Mouse (Mus musculus) urinary bladder, postnatal 10 days (tissue): Measurements from ENCODE around the gene Lrrc8d.

Experiments used
- DNase-seq: peaks from one replicate; pipeline ENCODE4 v3.0.0; 2022; ENCODE audit warnings: low spot score

The Lrrc8d gene

DNA sequence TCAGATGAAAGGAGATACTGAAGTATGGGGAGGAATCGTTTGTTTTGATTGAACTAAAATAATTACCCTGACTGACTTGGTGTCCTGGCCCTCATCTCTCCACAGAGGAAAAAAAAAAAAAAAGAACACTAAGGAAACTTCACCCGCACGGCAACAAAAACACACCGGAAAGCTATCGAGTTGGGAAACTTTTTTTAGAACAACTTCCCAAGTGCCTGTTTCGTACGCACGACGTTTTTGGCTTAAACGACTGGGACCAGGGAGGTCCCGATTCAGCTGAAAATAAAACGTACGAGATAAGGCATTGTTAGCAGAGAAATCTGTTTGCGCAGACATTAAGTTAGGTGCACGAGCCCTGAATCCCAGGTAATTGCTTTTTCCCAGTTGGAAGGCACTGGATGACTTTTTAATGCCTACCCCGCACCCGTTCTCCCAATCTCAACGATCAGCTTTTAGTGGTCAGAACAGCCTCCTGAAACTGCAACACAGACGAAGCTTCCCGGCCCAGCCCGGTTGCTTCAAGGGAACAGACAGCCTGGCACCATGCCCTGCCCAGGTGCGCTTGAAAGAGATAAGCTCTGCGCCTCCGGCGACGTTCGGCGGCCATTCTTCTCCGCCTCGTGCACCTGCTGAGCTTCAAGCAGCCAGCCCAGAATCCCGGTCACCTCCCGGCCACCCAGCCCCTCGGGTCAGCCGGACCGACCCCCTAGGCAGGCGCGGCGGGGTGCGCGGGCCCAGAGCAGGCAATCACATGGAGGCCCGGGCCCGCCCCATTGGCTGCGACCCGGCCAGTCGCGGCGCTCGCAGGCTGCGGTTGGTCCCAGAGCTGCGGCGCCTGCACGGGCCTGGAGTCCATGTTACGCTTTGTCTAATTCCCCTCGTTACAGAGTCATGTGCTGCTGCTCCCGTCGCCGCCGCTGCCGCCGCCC lies at the start of gene Lrrc8d:
Gene Lrrc8d, plus strand, starts transcription at position 829 of the 929 bp plus-strand sequence.
- DNase-seq = peak; percentile 32

DNA sequence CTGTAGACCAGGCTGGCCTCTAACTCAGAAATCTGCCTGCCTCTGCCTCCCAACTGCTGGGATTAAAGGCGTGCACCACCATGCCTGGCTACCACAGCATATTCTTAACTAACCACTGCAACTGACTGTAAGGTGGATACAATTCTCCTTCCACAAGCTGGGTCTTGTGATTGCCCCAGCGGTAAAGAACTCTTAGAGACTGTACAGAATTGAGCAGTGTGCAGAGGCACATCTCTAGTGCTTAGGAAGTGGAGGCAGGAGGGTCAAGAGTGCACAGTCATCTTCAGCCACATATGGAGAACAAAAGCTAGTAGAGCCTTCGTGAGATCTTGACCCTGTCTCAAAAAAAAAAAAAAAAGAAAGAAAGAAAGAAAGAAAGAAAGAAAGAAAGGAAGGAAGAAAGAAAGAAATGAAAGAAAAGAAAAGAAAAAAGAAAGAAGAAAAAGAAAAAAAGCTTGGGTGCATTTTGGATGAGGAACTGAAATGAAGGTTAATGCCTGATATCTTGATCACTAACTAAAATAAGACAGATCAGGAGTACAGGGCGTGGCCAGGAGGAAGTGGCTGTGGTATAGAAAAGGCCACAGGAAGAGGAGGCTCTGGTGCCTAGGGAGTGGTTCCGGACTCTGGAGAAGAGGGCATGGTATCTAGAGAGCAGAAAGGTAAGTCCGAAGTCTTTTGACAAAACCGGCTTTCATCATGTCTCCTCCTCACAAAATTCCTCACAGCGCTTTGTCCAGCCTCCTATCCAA lies 48.9 kb upstream of the Lrrc8d start:
- no peak for DNase-seq

DNA sequence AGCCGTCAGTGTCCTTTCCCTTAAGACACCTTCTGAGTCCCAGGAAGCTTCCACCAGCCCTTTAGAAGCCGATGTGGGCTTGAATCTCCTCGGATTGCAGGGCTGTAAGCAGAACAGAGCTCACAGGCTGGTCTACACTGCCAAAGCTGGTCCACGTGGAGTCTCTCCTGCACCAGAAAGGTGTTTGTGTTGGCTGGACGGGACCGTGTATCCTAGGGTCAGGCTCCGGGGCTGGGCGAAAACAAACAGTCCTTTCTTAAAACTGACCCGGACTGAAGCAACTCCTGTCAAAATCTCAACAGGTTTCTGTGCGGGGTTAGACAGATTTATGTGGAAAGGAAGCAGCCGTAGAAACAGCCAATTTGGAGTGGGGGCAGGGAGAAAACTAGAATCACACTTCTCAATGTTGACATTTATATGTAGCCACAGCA lies 48.2 kb upstream of the Lrrc8d start:
- no peak for DNase-seq

DNA sequence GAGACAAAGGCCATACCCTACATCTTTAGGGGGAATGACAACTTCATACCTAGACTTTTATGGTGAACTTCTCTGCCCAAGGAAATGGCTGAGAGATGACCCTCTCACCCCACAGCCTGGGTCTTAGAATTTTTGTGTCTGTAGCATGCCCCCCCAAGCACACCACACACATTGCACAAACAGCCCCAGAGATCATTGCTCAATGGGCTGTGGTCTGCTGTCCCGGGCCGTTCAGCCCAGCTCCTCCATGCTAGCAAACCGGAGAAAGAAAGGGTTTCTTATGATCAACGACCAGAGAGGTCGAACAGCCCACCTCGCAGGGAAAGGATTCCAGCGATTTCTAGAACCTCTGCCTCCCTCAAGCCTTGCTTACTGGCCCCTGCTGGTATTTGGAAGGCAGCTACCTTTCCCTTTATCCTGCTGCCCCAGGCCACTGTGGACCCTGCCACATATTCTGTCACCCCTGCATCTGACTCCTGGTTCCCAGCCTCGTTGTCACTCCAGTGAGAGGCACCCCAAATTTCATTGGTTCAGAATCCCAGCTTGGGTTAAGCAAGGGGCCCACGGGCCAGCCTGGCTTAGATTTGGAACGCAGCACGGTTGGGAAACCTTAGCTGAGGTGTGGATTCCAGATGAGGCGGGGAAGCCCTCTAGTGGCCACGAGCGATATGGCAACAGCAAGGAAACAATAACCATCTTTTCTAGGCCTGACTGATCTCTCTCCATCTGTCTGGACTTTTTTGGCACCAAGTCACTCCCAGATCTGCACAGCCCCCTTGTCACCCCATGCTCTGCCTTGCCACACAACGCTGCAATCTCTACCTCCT lies 45.3 kb upstream of the Lrrc8d start:
- DNase-seq = peak; percentile 27

DNA sequence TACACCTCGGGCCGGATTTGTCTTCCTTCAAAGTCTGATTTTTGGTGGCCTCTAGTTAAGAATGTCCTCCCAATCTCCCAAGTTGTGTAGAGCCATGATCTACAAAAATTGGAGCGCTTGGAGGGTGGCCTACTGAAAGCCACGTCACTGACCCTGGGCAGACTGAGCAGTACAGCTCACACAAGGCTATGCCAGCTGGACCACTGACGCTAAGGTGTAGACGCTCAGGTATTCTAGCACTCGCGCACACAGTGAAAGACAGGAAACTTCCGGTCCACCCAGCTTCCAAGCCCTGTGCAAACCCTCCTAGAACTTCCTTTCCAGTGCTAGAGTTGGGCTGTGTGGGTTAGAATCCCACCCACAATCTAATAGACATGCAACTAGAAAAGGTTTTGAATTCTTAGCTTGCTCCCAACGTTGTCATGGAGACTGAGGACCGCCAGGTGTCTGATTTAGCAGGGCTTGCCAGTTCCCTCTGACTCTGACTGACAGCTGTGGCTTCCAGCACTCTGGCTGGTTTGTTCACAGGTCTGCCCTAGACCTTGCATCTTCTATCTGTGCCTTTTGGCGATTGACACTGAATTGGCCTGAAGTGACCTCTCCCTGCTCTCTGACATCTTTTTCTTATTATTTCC lies 44.6 kb upstream of the Lrrc8d start:
- no peak for DNase-seq

DNA sequence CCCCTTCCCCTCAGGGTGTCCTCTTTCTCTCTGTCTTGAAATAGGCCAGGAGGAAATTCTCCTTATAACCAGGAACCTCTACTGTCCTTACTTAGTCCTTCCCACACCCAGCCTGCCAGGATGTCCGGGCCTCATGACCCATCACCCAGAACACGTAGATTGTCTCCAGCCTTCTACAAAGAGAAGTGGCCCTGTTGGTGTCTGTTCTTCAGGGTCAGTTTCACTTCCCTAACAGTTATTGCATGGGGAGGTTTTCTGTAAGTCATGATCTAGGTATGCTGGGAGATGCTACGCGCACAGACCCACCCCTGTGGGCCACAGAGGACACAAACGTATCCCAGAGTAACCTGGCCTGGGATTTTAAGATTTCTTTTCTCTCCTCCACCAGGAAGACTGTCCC lies 37.9 kb upstream of the Lrrc8d start:
- no peak for DNase-seq

DNA sequence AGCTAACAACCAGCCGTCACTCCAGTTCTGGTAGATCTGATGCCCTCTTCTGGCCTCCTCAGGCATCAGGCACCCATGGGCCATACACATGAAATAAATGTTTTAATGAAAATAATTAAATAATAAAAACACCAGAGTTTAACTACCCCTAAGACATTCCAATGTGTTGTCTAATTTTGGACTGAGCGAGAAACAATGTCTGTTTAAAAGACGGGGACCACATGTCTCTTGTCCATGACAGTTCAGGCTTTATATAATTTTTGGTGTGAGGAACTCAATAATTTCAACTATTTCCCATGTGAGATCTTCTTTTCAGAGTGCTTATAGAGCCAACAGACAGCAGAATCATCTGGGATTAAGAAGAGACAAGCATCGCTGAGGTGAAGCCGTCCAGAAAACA lies 32.8 kb upstream of the Lrrc8d start:
- no peak for DNase-seq

DNA sequence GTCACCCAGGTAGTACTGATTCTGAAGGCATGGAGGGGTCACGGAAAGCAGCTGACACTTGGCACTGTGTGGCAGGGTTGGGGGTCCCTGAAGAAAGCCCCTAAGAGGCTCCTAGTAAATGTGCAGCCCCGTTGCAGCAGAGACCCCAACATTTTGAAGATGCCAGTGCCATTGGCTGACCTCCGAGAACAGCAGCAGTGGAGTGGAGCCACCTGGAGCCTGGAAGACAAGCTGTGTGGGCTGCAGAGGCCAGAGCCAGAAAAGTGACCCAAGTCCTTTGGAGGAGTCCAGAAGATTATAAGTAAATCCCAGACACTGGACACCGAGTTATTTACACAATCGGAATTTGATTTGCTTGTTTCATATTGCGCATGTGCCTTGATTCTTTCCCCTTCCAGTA lies 32.4 kb upstream of the Lrrc8d start:
- DNase-seq = no peak

DNA sequence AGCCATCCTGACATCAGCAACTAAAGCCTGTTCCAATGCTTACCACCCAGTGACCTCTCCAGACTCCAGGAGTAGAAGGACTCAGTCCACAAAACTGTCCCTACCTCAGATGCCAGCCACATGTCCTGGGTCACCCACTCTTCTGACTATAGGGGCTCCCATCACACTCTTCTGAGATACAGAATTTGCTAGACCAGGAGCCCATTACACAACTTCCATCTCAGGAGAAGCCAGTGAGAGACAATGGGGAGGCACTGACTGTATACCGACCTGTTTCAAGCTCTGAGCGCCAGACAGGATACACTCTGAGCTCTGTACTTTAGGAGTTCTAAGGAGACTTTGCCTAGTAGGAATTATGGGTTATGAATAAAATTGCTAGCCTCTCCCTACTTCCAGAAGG lies 30.7 kb upstream of the Lrrc8d start:
- no peak for DNase-seq

DNA sequence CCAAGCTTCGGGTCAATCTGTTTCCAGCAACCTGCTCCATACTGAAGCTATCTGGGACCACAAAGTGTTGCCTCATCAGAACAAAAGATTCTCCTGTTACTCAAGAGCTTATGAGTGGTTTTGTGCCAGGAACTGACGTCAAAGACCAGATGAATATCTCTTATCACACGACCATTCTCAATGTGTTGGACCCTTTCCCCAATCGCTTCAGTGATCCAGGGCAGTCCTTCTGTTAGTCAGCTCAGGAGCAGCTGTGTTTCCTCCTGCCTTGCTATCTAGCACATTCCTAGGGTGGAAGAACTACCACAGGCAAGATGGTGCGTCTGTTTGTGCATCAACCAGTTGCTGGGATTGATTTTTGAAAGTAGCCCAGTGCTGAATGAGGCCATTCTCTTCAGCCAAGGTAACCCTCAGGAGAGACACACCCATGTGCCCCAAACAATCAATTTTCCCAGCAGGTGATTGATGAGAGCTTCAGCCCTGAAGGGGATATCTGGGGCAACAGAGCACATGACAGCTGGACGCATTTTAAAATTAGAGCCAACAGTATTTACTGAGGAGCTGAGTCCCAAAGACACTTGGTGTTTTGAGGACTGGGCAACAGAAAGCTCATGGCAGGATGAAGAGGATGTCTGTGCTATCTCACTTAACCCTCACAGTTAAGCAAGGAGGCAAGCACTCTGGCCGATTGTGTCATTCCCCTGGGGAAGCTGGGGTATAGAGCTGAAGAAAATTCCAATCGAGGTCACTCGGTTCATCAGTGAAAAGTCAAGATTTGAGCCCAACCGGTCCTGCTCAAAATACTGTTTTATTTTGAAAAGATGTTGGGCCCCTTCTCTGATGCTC lies 30.0 kb upstream of the Lrrc8d start:
- no peak for DNase-seq

DNA sequence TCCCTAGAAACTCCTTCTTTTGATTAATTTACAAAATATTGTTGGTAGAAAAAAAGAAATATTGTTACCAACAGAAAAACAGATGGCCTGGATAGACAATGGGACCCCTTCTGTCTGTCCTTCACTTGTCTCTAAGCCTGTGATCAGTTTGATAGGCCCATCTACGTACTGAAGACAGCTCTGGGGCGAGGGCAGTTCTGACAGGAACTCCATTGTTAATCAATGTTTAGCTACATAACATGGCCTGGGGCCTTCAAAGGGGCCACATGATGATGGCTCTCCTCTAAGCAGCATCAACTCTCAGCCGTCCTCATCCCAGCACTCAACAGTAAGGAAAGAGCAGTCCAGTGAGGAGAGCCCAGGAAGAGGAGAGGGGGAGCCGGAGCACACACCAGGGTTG lies 27.4 kb upstream of the Lrrc8d start:
- no peak for DNase-seq

DNA sequence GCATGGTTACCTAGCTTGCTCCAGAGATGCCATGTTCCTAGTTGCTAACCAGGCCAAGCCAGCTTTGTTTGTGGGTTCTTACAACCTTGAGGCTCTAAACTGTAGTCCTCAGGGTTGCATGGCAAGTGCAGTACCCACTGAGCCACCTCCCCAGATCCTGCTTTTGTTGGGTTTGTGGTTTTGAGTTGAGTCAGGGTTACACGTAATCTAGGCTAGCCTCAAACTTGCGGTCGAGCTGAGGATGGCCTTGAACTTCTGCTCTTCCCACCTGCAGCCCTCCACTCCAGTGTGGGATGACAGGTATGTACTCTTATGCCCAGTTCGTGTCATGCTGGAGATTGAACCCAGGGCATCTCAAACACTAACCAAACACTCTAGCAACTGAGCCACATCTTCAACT lies 24.3 kb upstream of the Lrrc8d start:
- DNase-seq = no peak

DNA sequence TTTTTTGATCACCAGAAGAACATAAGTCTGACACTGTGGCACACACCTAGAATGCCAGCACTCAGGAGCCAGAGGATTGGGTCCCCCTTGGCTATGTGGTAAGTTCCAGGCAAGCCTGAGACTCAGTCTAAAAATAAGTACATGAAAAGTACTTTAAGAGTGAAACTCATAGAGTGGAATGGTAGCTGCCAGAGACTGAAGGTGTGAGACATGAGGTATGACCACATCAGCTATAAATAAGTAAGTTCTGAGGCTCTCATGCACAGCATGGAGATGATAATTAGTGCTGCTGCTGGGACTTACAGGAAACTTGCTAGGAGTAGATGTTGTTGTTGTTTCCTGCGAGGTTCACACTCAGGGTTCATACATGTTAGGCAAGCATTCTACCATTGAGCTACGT lies 22.7 kb upstream of the Lrrc8d start:
- DNase-seq = no peak

DNA sequence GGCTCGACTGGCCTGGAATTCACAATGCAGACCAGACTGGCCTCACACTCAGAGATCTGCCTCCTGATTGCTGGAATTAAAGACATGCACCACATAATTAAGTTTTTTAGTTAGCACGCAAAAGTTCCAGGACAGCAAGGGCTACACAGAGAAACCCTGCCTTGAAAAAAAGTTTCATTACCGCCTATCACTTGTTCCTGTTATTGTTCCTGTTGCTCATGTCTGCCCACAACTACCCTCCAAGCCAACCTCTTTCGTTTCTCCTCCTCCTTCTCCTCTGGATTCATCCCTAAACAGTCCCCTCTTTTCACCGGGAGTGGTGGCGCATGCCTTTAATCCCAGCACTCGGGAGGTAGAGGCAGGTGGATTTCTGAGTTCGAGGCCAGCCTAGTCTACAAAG lies 21.5 kb upstream of the Lrrc8d start:
- no peak for DNase-seq

DNA sequence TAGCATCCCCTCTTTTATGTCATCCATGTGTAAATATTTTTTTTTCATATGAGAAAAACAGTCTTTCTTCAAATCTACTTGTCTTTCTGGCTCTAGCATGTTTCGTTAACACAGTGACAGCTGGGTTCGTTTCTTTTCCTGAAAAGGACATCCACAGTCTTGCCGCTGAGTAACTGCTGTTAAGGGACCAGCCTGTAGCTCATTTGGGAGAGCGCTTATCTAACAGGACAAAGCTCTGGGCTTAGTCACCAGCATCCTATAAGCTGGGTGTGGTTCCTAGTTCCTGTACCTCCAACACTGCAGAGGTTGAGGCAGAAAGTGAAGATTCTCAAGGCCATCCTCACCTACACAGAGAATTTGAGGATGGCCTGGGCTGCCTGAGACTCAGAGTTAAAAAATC lies 20.5 kb upstream of the Lrrc8d start:
- no peak for DNase-seq

DNA sequence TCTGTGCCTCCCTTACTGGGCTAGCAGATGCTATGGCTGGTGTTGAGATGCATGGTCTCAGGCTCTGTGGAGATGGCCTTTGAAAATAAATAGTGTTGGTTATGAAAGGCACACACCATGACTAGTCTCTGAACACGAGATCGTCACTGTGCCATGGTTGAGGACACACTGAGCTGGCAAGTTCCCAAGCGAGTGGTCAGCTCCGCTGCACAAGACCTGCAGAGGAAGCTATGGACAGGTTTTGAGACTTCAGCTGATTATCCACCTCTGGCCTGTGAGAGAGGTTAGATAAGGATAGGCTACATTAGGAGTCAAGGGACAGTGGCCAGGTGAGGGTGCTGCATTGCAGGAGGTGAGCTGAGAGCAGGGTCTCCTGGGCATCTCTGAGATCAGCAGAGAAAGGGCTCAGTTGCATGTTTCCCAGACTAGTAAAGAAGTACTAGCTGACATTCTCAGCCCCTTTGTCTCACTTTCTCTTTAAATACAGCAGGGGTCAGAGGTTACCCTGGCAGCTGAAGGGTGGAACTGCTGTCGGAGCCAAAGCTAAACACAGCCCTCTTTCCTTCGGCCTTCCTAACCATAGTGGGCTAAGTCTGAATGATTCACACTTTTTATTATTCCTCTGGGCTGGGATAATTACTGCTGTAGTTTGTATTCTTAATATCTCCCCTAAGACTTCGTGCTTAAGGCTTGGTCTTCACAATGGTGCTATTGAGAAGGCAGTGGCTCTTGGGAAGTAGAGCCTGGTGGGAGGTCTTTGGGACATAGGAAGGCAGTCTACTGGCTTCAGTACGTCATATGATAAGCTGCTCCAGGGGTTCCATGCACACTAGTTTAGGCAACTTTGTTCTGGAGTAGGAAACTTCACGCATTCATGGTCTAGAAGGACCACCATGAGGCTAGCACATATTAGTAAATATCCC lies 19.6 kb upstream of the Lrrc8d start:
- DNase-seq = no peak

DNA sequence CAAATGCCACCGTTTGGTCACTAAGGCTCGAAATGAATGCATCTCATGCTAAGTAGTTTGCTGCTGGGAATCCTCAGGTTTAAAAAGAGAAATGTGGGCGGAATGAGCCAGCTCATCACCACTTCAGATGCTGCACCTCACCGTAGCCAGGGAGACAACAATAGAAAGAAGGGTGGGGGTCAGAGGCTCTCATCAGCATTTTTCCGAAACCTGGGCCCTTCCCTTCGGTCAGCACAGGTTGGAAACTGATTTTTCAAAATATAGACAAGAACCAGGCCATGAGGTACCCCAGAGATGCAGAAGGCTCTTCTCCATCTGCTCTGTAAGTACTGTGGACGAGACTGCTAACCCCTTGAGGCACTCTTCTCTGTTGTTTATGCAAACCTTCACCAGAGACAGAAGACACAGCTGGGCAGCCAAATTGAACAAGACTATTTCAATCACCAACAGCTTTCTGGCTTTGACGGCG lies 17.6 kb upstream of the Lrrc8d start:
- no peak for DNase-seq

DNA sequence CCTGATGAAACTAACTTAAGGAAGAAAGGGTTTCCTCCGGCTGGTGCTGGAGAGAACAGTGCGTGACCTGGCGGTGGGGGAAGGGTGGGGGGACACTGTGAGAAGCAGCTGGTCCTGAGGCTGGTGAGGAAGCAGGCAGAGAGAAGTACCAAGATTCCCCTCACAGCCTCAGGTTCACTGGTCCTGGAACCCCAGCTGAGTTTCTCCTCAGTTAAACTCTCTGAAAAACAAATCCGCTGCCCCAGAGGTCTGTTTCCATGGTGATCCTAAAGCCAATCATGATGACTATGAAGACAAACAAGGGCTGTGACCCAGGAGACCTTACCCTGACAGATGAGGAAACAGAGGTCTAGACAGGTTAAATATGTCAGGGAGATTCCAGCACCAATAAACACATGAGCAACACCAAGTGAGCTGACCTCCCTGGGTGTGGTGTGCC lies 15.8 kb upstream of the Lrrc8d start:
- no peak for DNase-seq

DNA sequence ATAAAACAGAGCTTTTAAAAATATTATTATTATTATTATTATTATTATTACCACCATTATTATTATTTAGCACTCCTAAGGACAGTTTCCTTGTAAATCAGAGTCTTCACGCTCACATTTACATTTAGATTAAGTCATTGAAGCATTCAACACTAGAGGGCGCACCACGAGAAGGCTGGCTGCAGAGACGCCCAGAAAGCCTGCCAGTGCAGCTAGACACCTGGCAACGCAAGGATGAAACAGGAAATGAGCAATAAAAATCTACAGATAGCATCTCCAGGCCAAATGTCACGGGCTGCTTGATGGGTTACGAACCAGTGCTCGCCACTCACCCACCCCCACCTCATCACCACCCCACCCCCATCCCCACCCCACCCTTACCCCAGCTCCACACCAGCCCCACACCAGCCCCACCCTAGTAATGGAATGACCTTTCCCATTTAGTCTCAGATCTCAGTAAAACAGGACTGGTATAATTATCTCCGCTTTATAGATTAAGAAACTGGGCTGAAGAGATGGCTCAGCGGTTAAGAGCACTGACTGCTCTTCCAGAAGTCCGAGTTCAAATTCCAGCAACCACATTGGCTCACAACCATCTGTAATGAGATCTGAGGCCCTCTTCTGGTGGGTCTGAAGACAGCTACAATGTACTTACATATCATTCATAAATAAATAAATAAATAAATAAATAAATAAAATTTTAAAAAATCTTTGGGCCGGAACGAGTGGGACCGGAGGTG lies 14.7 kb upstream of the Lrrc8d start:
- no peak for DNase-seq
